Mouse (Mus musculus) limb, embryonic 10.5 days (tissue): ENCODE measurements around the gene Rab34. TPM values are rescaled to one million over a fixed set of nuclear protein-coding genes. Genes with fewer than 3 reads are reported as not detected.

Experiments
- DNase-seq: peaks from one replicate; pipeline ENCODE4 v3.0.0-alpha.2; 2017; ENCODE audit warnings: low spot score
- H3K27ac ChIP-seq: fragments of 300-500 bp; sonication (generic); 2 replicates; pipeline ENCODE4 v1.5.1; 2016; ENCODE audit warnings: mild to moderate bottlenecking
- H3K27me3 ChIP-seq: fragments of 300-500 bp; sonication (generic); 2 replicates; pipeline ENCODE4 v1.6.1; 2016; ENCODE audit warnings: low read depth, mild to moderate bottlenecking; ENCODE audit not compliant: poor library complexity, severe bottlenecking
- H3K36me3 ChIP-seq: fragments of 300-500 bp; sonication (generic); 2 replicates; pipeline ENCODE4 v1.6.1; 2016; ENCODE audit warnings: mild to moderate bottlenecking, moderate library complexity
- H3K4me1 ChIP-seq: fragments of 300-500 bp; sonication (generic); 2 replicates; pipeline ENCODE4 v1.6.1; 2016
- H3K4me3 ChIP-seq: fragments of 300-500 bp; sonication (generic); 2 replicates; pipeline ENCODE4 v1.5.1; 2016; ENCODE audit warnings: mild to moderate bottlenecking, moderate library complexity
- H3K9me3 ChIP-seq: fragments of 300-500 bp; sonication (generic); replicated peaks from 2 replicates; pipeline ENCODE4 v1.6.1; 2016; ENCODE audit warnings: mild to moderate bottlenecking
- WGBS: fragments of 180-500 bp; shearing (Covaris S2); methylation state at CpG from one replicate; pipeline ENCODE4 v1.1.7; 2016; 5-methylcytosine and 5-hydroxymethylcytosine counted together
- polyA plus RNA-seq: library from polyadenylated mRNA; unstranded; fragments of >200 nt; fragmentation: Nextera tagmentation; extraction: Ambion mirVana; gene quantifications from 2 replicates; pipeline ENCODE4 v1.2.1, GENCODE M21; 2016

The Rab34 gene
- polyA plus RNA-seq, 1 experiment from 2014 or later = 141 TPM

- Histone ChIP-seq H3K4me1 (peaks cover 40% of the 10 kb centered on the region), H3K9me3 (no peaks in the 10 kb centered on the region), H3K36me3 (peaks cover 45% of the 10 kb centered on the region), H3K27me3 (no peaks in the 10 kb centered on the region), H3K4me3 (peak within 1 kb of the TSS; percentile 58), H3K27ac (peak within 1 kb of the TSS; percentile 80; the same call in 1 of the 2 replicates)
- WGBS = 89% methylated on average over 1 of the region's 1 CpGs
- DNase-seq = no peak
Observed at GRCm38 (mm10) chr11:78193113-78193512, 4.9 kb downstream of the Rab34 start, which contains the start of gene Proca1. TSS of gene Proca1 (plus strand) at chr11:78193392.

- WGBS = 3% methylated on average over 30 of the region's 30 CpGs
- Histone ChIP-seq H3K27ac (peak overlapping the region; percentile 80), H3K36me3 (peaks cover 45% of the 10 kb centered on the region), H3K4me1 (peaks cover 37% of the 10 kb centered on the region), H3K4me3 (peak overlapping the region; percentile 58), H3K9me3 (no peaks in the 10 kb centered on the region), H3K27me3 (no peaks in the 10 kb centered on the region)
- peak; percentile 86 for DNase-seq
Observed at GRCm38 (mm10) chr11:78194411-78195100, 6.3 kb downstream of the Rab34 start.

DNA sequence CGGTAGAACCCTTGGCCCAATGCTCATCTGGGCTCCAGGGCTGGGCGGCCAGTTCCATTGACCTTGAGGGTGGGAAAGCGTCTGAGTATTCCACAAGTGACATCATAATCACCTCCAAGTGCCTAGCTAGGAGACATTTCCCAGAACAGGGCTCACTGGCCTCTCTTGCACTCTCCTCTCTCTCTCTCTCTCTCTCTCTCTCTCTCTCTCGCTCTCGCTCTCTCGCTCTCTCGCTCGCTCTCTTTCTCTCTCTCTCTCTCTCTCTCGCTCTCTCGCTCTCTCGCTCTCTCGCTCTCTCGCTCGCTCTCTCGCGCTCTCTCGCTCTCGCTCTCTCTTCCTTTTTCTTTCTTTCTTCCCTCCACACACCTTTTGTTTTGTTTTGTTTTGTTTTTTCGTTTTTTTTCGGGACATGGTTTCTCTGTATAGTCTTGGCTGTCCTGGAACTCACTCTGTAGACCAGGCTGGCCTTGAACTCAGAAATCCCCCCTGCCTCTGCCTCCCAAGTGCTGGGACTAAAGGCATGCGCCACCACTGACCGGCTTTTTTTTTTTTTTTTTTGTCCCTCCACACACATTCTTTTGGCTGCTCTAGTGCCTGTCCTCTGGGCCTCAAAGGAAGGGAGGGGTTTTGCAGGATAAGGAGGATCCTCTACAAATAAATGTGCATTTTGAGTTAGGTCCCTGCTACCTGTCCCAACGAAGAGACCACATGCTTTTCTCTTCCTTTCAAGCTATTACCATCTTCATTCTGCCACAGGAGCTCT is 7.1 kb downstream of the Rab34 start:
- peak overlapping the region; percentile 58 for H3K4me3 ChIP-seq
- H3K9me3 ChIP-seq = no peaks in the 10 kb centered on the region
- peaks cover 29% of the 10 kb centered on the region for H3K4me1 ChIP-seq
- WGBS = 64% methylated on average over 23 of the region's 23 CpGs
- H3K27ac ChIP-seq = peak overlapping the region; percentile 80
- DNase-seq = no peak
- peaks cover 42% of the 10 kb centered on the region for H3K36me3 ChIP-seq
- no peaks in the 10 kb centered on the region for H3K27me3 ChIP-seq

GRCm38 (mm10) chr11:78202372-78202771 is 14.1 kb downstream of the Rab34 start:
- 95% methylated on average over 3 of the region's 3 CpGs for WGBS
- no peak overlapping the region for H3K27ac ChIP-seq

DNA sequence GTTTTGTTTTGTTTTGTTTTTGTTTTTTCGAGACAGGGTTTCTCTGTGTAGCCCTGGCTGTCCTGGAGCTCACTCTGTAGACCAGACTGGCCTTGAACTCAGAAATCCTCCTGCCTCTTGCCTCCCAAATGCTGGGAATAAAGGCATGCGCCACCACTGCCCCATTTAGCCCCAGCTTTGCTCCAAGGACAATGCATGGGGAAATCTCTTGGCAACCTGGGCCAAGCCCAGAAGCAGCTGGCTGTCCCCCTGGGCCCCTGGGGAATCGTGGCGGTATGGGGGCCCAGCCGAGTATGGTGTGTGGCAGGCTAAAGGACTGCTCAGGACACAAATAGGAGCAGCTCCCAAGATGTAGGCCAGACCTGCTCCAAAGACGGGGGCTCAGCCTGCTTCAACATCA is 16.1 kb downstream of the Rab34 start:
- H3K27ac ChIP-seq = no peak overlapping the region
- DNase-seq = no peak
- H3K4me3 ChIP-seq = no peak overlapping the region
- no peaks in the 10 kb centered on the region for H3K9me3 ChIP-seq
- H3K36me3 ChIP-seq = peaks cover 66% of the 10 kb centered on the region
- H3K27me3 ChIP-seq = no peaks in the 10 kb centered on the region
- peaks cover 9% of the 10 kb centered on the region for H3K4me1 ChIP-seq
- 89% methylated on average over 6 of the region's 6 CpGs for WGBS

More at GRCm38 (mm10) chr11:78202372-78202771, 14.1 kb downstream of the Rab34 start:
- peaks cover 9% of the 10 kb centered on the region for H3K4me1 ChIP-seq
- no peak for DNase-seq
- H3K36me3 ChIP-seq = peaks cover 47% of the 10 kb centered on the region
- no peak overlapping the region for H3K4me3 ChIP-seq
- no peaks in the 10 kb centered on the region for H3K27me3 ChIP-seq
- no peaks in the 10 kb centered on the region for H3K9me3 ChIP-seq

DNA sequence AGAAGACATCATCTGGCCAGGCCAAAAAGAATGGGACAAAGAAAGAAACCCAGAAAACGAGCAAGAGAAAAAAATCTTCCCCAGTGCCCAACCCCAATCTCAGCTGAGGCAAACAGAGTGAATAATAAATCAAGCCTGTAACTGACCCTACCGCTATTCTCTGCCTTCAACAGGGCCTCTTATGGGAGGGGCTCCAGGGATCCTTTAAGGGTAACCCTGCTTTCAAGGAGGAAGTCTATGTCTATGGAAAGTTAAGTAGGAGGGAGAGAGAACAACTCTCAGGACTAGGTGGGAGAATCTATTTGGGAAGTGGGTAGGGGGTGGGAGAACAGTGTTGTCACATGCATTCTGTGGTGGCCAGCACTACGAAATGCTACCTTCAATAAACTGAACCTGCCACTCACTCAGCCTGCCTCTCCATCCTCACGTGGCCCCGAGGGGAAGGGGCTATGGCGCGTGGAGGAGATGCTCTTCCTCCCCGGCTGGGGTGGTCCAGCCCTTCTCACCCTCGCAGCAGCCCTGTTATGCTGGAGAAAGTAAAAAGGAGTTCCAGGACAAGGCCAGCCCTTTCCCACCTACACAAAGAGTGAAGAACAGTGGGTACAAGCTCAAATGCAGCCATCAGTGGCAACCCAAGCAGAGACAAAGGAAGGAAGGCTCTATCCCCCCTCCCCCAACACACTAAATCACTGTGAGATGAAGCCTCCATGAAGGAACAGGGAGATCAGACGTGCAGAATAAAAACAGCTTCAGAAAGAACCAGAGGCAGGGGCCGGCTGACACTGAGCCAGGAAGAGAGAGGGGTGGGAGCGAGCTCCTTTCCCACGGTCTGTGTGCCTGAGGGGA is 17.4 kb downstream of the Rab34 start:
- no peak overlapping the region for H3K4me3 ChIP-seq
- no peaks in the 10 kb centered on the region for H3K27me3 ChIP-seq
- peaks cover 9% of the 10 kb centered on the region for H3K4me1 ChIP-seq
- peak overlapping the region; percentile 15; the same call in 1 of the 2 replicates for H3K27ac ChIP-seq
- WGBS = 77% methylated on average over 13 of the region's 13 CpGs
- peaks cover 79% of the 10 kb centered on the region for H3K36me3 ChIP-seq
- no peaks in the 10 kb centered on the region for H3K9me3 ChIP-seq
- no peak for DNase-seq

GRCm38 (mm10) chr11:78207190-78207589 is 19.0 kb downstream of the Rab34 start:
- 85% methylated on average over 7 of the region's 7 CpGs for WGBS
- Histone ChIP-seq H3K4me1 (peaks cover 9% of the 10 kb centered on the region), H3K27me3 (no peaks in the 10 kb centered on the region), H3K27ac (no peak overlapping the region), H3K4me3 (no peak overlapping the region), H3K36me3 (peaks cover 95% of the 10 kb centered on the region), H3K9me3 (no peaks in the 10 kb centered on the region)
- DNase-seq = no peak

GRCm38 (mm10) chr11:78209886-78210285 is 21.7 kb downstream of the Rab34 start:
- DNase-seq = no peak
- Histone ChIP-seq H3K9me3 (no peaks in the 10 kb centered on the region), H3K27ac (no peak overlapping the region), H3K36me3 (peaks cover 100% of the 10 kb centered on the region), H3K27me3 (no peaks in the 10 kb centered on the region), H3K4me1 (peaks cover 9% of the 10 kb centered on the region), H3K4me3 (no peak overlapping the region)
- 89% methylated on average over 6 of the region's 6 CpGs for WGBS

- H3K4me3 ChIP-seq = no peak overlapping the region
- peaks cover 100% of the 10 kb centered on the region for H3K36me3 ChIP-seq
- 68% methylated on average over 7 of the region's 7 CpGs for WGBS
- H3K27me3 ChIP-seq = no peaks in the 10 kb centered on the region
- no peaks in the 10 kb centered on the region for H3K9me3 ChIP-seq
- no peak for DNase-seq
- H3K27ac ChIP-seq = no peak overlapping the region
- H3K4me1 ChIP-seq = peaks cover 6% of the 10 kb centered on the region
Observed at GRCm38 (mm10) chr11:78210615-78211014, 22.4 kb downstream of the Rab34 start.

- Histone ChIP-seq H3K4me1 (no peaks in the 10 kb centered on the region), H3K9me3 (no peaks in the 10 kb centered on the region), H3K27ac (no peak overlapping the region), H3K4me3 (no peak overlapping the region), H3K36me3 (peaks cover 100% of the 10 kb centered on the region), H3K27me3 (no peaks in the 10 kb centered on the region)
- no peak for DNase-seq
- WGBS = 91% methylated on average over 5 of the region's 5 CpGs
Observed at GRCm38 (mm10) chr11:78211513-78211912, 23.3 kb downstream of the Rab34 start.

DNA sequence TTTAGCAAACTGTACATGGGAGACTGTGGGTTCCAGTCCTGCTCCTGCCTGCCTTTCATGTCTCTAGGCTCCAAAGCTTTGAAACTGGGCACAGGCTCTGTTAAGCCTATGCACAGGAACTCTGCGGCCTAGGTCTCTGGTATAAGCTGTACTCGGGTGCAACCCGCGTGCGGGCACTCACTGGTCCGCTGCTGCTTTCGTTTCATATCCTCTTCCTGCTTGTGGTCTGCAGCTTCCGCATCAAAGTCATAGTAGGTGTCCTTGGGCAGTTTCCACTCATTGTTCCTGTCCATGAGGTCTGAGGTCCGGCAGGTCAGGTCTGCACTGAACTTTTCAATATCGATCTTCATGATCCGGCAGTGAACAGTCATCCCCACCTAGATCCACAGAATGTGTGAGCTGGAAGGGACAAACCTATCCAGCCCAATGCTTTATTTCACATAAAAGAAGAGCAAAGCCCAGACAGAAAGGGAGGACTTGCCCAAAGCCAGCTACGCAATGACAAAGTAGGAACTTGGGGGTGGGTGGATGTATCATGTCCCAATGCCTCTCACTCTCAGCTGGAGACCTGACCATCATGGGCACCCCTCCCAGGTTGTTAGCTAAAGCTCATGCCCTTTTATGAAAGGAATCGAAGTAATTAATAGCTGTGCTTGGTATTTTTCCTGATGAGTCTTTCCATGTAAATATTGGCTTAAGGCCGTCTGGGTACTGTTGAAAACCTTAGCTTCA is 25.0 kb downstream of the Rab34 start:
- DNase-seq = no peak
- Histone ChIP-seq H3K9me3 (no peaks in the 10 kb centered on the region), H3K36me3 (peaks cover 99% of the 10 kb centered on the region), H3K4me1 (no peaks in the 10 kb centered on the region), H3K27me3 (no peaks in the 10 kb centered on the region), H3K4me3 (no peak overlapping the region), H3K27ac (no peak overlapping the region)
- 95% methylated on average over 14 of the region's 14 CpGs for WGBS

DNA sequence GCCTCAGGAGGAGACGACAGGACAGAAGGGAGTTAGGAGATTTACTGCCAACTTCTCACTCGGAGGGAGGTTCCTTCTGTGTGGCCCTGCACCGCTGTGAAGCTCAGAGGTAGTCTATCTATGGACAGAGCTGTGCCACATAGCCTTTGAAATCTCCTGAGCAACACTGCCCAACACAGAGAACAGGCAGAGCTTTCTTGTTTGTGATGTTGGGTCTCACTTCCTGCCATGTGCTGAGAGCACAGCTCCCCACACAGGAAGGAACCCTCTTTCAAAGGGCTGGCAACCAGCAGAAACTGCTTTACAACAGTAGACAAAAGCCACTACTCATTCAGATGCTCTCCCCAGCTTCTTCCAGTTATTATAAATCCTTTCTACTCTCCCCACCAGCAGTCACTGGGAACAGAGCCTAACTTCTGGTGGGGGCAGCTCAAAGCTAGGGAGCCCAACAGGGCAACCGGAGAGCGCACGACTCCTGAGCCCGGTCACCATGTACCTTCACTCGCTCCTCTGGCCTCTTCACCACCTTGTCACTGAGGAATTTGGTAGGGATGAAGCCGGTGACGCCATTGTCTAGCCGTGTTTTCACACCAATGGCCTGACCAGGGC is 27.6 kb downstream of the Rab34 start:
- WGBS = 85% methylated on average over 11 of the region's 11 CpGs
- DNase-seq = no peak
- H3K4me3 ChIP-seq = no peak overlapping the region
- peaks cover 99% of the 10 kb centered on the region for H3K36me3 ChIP-seq
- H3K27ac ChIP-seq = no peak overlapping the region
- H3K27me3 ChIP-seq = no peaks in the 10 kb centered on the region
- H3K9me3 ChIP-seq = no peaks in the 10 kb centered on the region
- H3K4me1 ChIP-seq = no peaks in the 10 kb centered on the region
